Comparison of ENCODE assay signal across 10 mouse cellular contexts in genomic region chr19:40433316-40433912, GRCm38 (mm10).
DNase-seq lines count a peak whose midpoint lies in the region; ATAC-seq and TF ChIP-seq lines count a peak whose summit lies in the region.
"Had no signal": no experiment of that assay in that cellular context is flagged by ENCODE, and none has a peak within 500 bp of the region (broad histone marks: within the 10 kb centered on the region; RNA-seq: fewer than 3 reads in every experiment).

No protein-coding gene starts in this region.

- H3K79me2 ChIP-seq in liver, adult 2 months (ENCODE audit: control insufficient read depth, insufficient read depth, low read length): peaks cover 11% of the 10 kb centered on the region; the same call in 1 of the 2 replicates

- H3K36me3 ChIP-seq in liver, adult 2 months (ENCODE audit: control insufficient read depth, insufficient read depth, low read length): no peaks in the 10 kb centered on the region
- H3K36me3 ChIP-seq in liver, embryonic 11.5 days (ENCODE audit: control insufficient read depth, insufficient read depth, low read length): no peaks in the 10 kb centered on the region
- no peaks in the 10 kb centered on the region for H3K36me3 ChIP-seq in neural tube, embryonic 14.5 days (ENCODE audit: control insufficient read depth, insufficient read depth, low read length)
- H3K36me3 ChIP-seq in liver, embryonic 12.5 days: no peaks in the 10 kb centered on the region
- H3K36me3 ChIP-seq: liver, embryonic 13.5 days had no signal

- H3K27ac ChIP-seq in liver, adult 2 months (replicated peaks; ENCODE audit: insufficient read depth, low read depth, low read length): no peak overlapping the region
- no peak overlapping the region for H3K27ac ChIP-seq in liver, embryonic 11.5 days (ENCODE audit: low read depth, low read length)
- H3K27ac ChIP-seq in neural tube, embryonic 14.5 days (ENCODE audit: low read depth, low read length): peak overlapping the region; percentile 40
- H3K27ac ChIP-seq in liver, embryonic 12.5 days: no peak overlapping the region
- H3K27ac ChIP-seq: kidney, postnatal 0 days; liver, embryonic 13.5 days had no signal

- no peak overlapping the region for H3K9ac ChIP-seq in liver, adult 2 months (ENCODE audit: low read depth, low read length)
- no peak overlapping the region for H3K9ac ChIP-seq in liver, embryonic 11.5 days (ENCODE audit: low read depth, low read length)
- no peak overlapping the region for H3K9ac ChIP-seq in neural tube, embryonic 14.5 days (replicated peaks; ENCODE audit: low read depth, low read length)
- H3K9ac ChIP-seq in liver, embryonic 12.5 days: no peak overlapping the region
- H3K9ac ChIP-seq: liver, embryonic 13.5 days had no signal

- peaks cover 20% of the 10 kb centered on the region for H3K4me1 ChIP-seq in liver, adult 2 months (ENCODE audit: control insufficient read depth, insufficient read depth, low read length)
- H3K4me1 ChIP-seq in liver, embryonic 11.5 days (replicated peaks; ENCODE audit: control insufficient read depth, insufficient read depth, low read length): peaks cover 15% of the 10 kb centered on the region
- H3K4me1 ChIP-seq in neural tube, embryonic 14.5 days (ENCODE audit: control insufficient read depth, insufficient read depth, low read length): peaks cover 5% of the 10 kb centered on the region; the same call in 1 of the 2 replicates
- peaks cover 37% of the 10 kb centered on the region for H3K4me1 ChIP-seq in liver, embryonic 12.5 days

- no peak for TF ChIP-seq POLR2A in liver, adult 2 months (IDR thresholded peaks at IDR 0.05; ENCODE audit: extremely low read depth, insufficient read depth, low read length)

- no peak for ATAC-seq in liver, embryonic 11.5 days (replicated peaks; ENCODE audit: low FRiP score)
- ATAC-seq in neural tube, embryonic 14.5 days (ENCODE audit: low read depth): no peak
- ATAC-seq in liver, embryonic 12.5 days: no peak

- H3K9me3 ChIP-seq in liver, embryonic 11.5 days (ENCODE audit: control insufficient read depth, low read length): no peaks in the 10 kb centered on the region
- H3K9me3 ChIP-seq in neural tube, embryonic 14.5 days (ENCODE audit: control insufficient read depth, low read length): no peaks in the 10 kb centered on the region
- no peaks in the 10 kb centered on the region for H3K9me3 ChIP-seq in liver, embryonic 12.5 days (replicated peaks)
- H3K9me3 ChIP-seq: liver, embryonic 13.5 days had no signal

- 40% methylated on average over 8 of the region's 8 CpGs for WGBS in liver, adult 2 months
- 82% methylated on average over 8 of the region's 8 CpGs for WGBS in liver, embryonic 11.5 days
- WGBS in neural tube, embryonic 14.5 days: 58% methylated on average over 8 of the region's 8 CpGs
- 74% methylated on average over 8 of the region's 8 CpGs for WGBS in liver, embryonic 12.5 days (ENCODE audit: insufficient replicate concordance)

- intact Hi-C loops in heart, postnatal 10 days (cut with DNase I): loop anchor here (2.0 kb wide), 1 partner anchor 73 kb away; no protein-coding TSS in a partner anchor

- H3K27me3 ChIP-seq in liver, adult 2 months (ENCODE audit: control insufficient read depth, insufficient read depth, low read length): no peaks in the 10 kb centered on the region
- H3K27me3 ChIP-seq in liver, embryonic 11.5 days (replicated peaks; ENCODE audit: control insufficient read depth, insufficient read depth, low read length): no peaks in the 10 kb centered on the region
- no peaks in the 10 kb centered on the region for H3K27me3 ChIP-seq in neural tube, embryonic 14.5 days (ENCODE audit: control insufficient read depth, insufficient read depth, low read length)
- H3K27me3 ChIP-seq in liver, embryonic 12.5 days (replicated peaks): no peaks in the 10 kb centered on the region
- H3K27me3 ChIP-seq: liver, embryonic 13.5 days had no signal

- no peak for TF ChIP-seq CTCF in liver, adult 2 months (IDR thresholded peaks at IDR 0.05; ENCODE audit: low read depth, low read length)

- no peak overlapping the region for H3K4me2 ChIP-seq in liver, embryonic 11.5 days
- no peak overlapping the region for H3K4me2 ChIP-seq in neural tube, embryonic 14.5 days (ENCODE audit: low read depth, low read length)
- no peak overlapping the region for H3K4me2 ChIP-seq in liver, embryonic 12.5 days
- H3K4me2 ChIP-seq: liver, embryonic 13.5 days had no signal

- peak; percentile 63 to 66 for DNase-seq in cerebellum, postnatal 10 days
- no peak for DNase-seq in cerebellum, adult 11 months
- peak; percentile 50 for DNase-seq in liver, adult 2 months (ENCODE audit: extremely low read depth, low read depth, low spot score)
- DNase-seq in liver, embryonic 11.5 days (ENCODE audit: low spot score): no peak
- peak; percentile 45 to 52 for DNase-seq in heart, postnatal 10 days
- no peak for DNase-seq in spleen, postnatal 10 days (ENCODE audit: low spot score in 2 of 2)
- DNase-seq: liver, embryonic 13.5 days had no signal

- no peak overlapping the region for H3K4me3 ChIP-seq in liver, adult 2 months (ENCODE audit: insufficient read depth, low read depth, low read length)
- H3K4me3 ChIP-seq in liver, embryonic 11.5 days (ENCODE audit: low read depth, low read length): no peak overlapping the region
- no peak overlapping the region for H3K4me3 ChIP-seq in neural tube, embryonic 14.5 days (ENCODE audit: low read depth, low read length)
- no peak overlapping the region for H3K4me3 ChIP-seq in liver, embryonic 12.5 days
- H3K4me3 ChIP-seq: liver, embryonic 13.5 days had no signal

Comparison
In these comparisons a context has a peak if more than half of its experiments do, and no peak if none do; other contexts are left out.
1. DNase-seq: peak in cerebellum, postnatal 10 days (2 of 2), liver, adult 2 months (single experiment) and heart, postnatal 10 days (2 of 2); none in cerebellum, adult 11 months (single experiment), liver, embryonic 11.5 days (single experiment) and spleen, postnatal 10 days (0 of 2).